Mouse (Mus musculus) myocyte (in vitro differentiated cells): ENCODE measurements at regions not wholly inside any gene's neighbourhood (a gene's known extent, or its start where the extent isn't known, plus 50 kb on each side); places are given as distances from the start of the nearest gene placed in this dataset.

Experiments used
- H3K27me3 ChIP-seq: one replicate; pipeline ENCODE4 v1.6.1; 2011; ENCODE audit not compliant: control insufficient read depth, insufficient read depth, insufficient read length
- H3K36me3 ChIP-seq: one replicate; pipeline ENCODE4 v1.6.1; 2011; ENCODE audit not compliant: control insufficient read depth, insufficient read depth
- H3K4me2 ChIP-seq: one replicate; pipeline ENCODE4 v1.6.1; 2011; ENCODE audit warnings: low read depth, control low read depth
- H3K4me3 ChIP-seq: one replicate; pipeline ENCODE4 v1.5.1; 2011; ENCODE audit warnings: mild to moderate bottlenecking, control low read depth, moderate library complexity
- H3K79me2 ChIP-seq: one replicate; pipeline ENCODE4 v1.6.1; 2011; ENCODE audit not compliant: control insufficient read depth, insufficient read depth
- H3ac ChIP-seq: one replicate; pipeline ENCODE4 v1.6.1; 2011; ENCODE audit not compliant: control insufficient read depth, insufficient read length
- CEBPB ChIP-seq: IDR thresholded peaks from 2 replicates; pipeline ENCODE4 v1.6.1; 2011; ENCODE audit warnings: mild to moderate bottlenecking, moderate library complexity; ENCODE audit not compliant: poor library complexity, insufficient read depth, severe bottlenecking
- E2F4 ChIP-seq: IDR thresholded peaks from one replicate; pipeline ENCODE4 v1.6.1; 2011; ENCODE audit warnings: mild to moderate bottlenecking, control low read depth, moderate library complexity; ENCODE audit not compliant: insufficient read depth
- MAX ChIP-seq: IDR thresholded peaks from one replicate; pipeline ENCODE4 v1.6.1; 2011; ENCODE audit warnings: low read depth, mild to moderate bottlenecking, control low read depth
- MYOD1 ChIP-seq, 3 experiments: IDR thresholded peaks; one replicate each; pipeline ENCODE4 v1.6.1; 2011; ENCODE audit warnings: control low read depth in 2 of 3, low read depth in 2 of 3, mild to moderate bottlenecking in 2 of 3, moderate library complexity in 1 of 3; ENCODE audit not compliant: insufficient read length in 2 of 3, control insufficient read depth in 1 of 3
- MYOG ChIP-seq, 3 experiments: IDR thresholded peaks; one replicate each; pipeline ENCODE4 v1.6.1; 2011; ENCODE audit warnings: control low read depth in 2 of 3, low read depth in 2 of 3, mild to moderate bottlenecking in 2 of 3; ENCODE audit not compliant: insufficient read length in 2 of 3, control insufficient read depth in 1 of 3, insufficient read depth in 1 of 3
- POLR2A ChIP-seq: IDR thresholded peaks from one replicate; pipeline ENCODE4 v1.6.1; 2011; ENCODE audit warnings: low read depth, mild to moderate bottlenecking, control low read depth, moderate library complexity; ENCODE audit not compliant: insufficient read length
- POLR2AphosphoS2 ChIP-seq: IDR thresholded peaks from one replicate; pipeline ENCODE4 v1.6.1; 2011; ENCODE audit warnings: low read depth, control low read depth; ENCODE audit not compliant: insufficient read length
- REST ChIP-seq: IDR thresholded peaks from one replicate; pipeline ENCODE4 v1.6.1; 2011; ENCODE audit warnings: mild to moderate bottlenecking, control low read depth, moderate library complexity; ENCODE audit not compliant: insufficient read depth, insufficient read length
- SRF ChIP-seq: IDR thresholded peaks from one replicate; pipeline ENCODE4 v1.6.1; 2011; ENCODE audit warnings: low read depth; ENCODE audit not compliant: control insufficient read depth, insufficient read length
- TCF12 ChIP-seq: IDR thresholded peaks from one replicate; pipeline ENCODE4 v1.6.1; 2011; ENCODE audit warnings: mild to moderate bottlenecking, control low read depth; ENCODE audit not compliant: poor library complexity, insufficient read depth, severe bottlenecking
- TCF3 ChIP-seq: IDR thresholded peaks from one replicate; pipeline ENCODE4 v1.6.1; 2011; ENCODE audit warnings: low read depth, control low read depth; ENCODE audit not compliant: insufficient read length
- USF1 ChIP-seq: IDR thresholded peaks from one replicate; pipeline ENCODE4 v1.6.1; 2011; ENCODE audit warnings: low read depth, mild to moderate bottlenecking, control low read depth, moderate library complexity

GRCm38 (mm10) chr12:16438717-16439116 lies 172.0 kb downstream of the Lpin1 start:
- Histone ChIP-seq H3ac (no peak overlapping the region), H3K4me2 (no peak overlapping the region)

DNA sequence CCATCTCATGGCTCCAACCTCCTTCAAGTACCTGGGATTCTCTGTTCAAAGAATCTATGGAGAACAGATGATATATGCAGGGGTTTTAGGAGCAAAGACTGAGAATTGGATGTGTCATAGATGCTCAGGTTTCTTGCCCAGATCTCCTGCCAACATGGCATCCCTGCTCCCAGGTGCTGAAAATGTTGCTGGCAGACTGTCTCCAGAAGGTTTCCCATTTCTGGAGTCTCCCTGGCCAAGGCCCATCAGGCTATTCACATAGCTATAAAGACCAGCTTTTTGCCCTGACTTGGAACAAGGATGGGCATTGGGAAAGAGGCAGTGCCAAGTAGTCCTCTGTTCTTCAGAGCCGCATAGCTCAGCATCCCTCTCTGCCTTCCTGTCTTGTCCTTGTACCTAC lies 173.8 kb downstream of the Lpin1 start:
- no peak for TF ChIP-seq MYOD1 (IDR thresholded peaks at IDR 0.05; ENCODE audit: control insufficient read depth in 1 of 3, insufficient read length in 2 of 3, low read depth in 2 of 3)
- no peak for TF ChIP-seq MAX
- TF ChIP-seq REST: no peak
- no peak for TF ChIP-seq TCF3
- no peak for TF ChIP-seq MYOG (IDR thresholded peaks at IDR 0.05; ENCODE audit: control insufficient read depth in 1 of 3, insufficient read depth in 1 of 3, insufficient read length in 2 of 3, low read depth in 2 of 3)
- TF ChIP-seq POLR2A: no peak
- Histone ChIP-seq H3ac (no peak overlapping the region), H3K4me2 (no peak overlapping the region), H3K79me2 (no peaks in the 10 kb centered on the region), H3K36me3 (no peaks in the 10 kb centered on the region), H3K4me3 (no peak overlapping the region), H3K27me3 (peaks cover 5% of the 10 kb centered on the region)

More at GRCm38 (mm10) chr12:16438717-16439116, 172.0 kb downstream of the Lpin1 start:
- no peak for TF ChIP-seq TCF3
- no peak for TF ChIP-seq MYOD1 (IDR thresholded peaks at IDR 0.05; ENCODE audit: control insufficient read depth in 1 of 3, insufficient read length in 2 of 3, low read depth in 2 of 3)
- no peak for TF ChIP-seq TCF12
- TF ChIP-seq MYOG (IDR thresholded peaks at IDR 0.05; ENCODE audit: control insufficient read depth in 1 of 3, insufficient read depth in 1 of 3, insufficient read length in 2 of 3, low read depth in 2 of 3): no peak
- no peak for TF ChIP-seq CEBPB
- no peak for TF ChIP-seq POLR2AphosphoS2
- TF ChIP-seq E2F4: no peak
- no peak for TF ChIP-seq REST
- no peak for TF ChIP-seq POLR2A
- no peak for TF ChIP-seq SRF
- no peak for TF ChIP-seq USF1
- no peak for TF ChIP-seq MAX
- peaks cover 5% of the 10 kb centered on the region for H3K27me3 ChIP-seq
- no peaks in the 10 kb centered on the region for H3K79me2 ChIP-seq
- H3K4me3 ChIP-seq: no peak overlapping the region
- no peaks in the 10 kb centered on the region for H3K36me3 ChIP-seq

- no peaks in the 10 kb centered on the region for H3K79me2 ChIP-seq
- TF ChIP-seq REST (no peak), POLR2AphosphoS2 (no peak), SRF (no peak), MYOG (IDR thresholded peaks at IDR 0.05; ENCODE audit: control insufficient read depth in 1 of 3, insufficient read depth in 1 of 3, insufficient read length in 2 of 3, low read depth in 2 of 3) (no peak), USF1 (no peak), MYOD1 (IDR thresholded peaks at IDR 0.05; ENCODE audit: control insufficient read depth in 1 of 3, insufficient read length in 2 of 3, low read depth in 2 of 3) (no peak), TCF12 (no peak), E2F4 (no peak), POLR2A (no peak)
- H3K36me3 ChIP-seq: no peaks in the 10 kb centered on the region
- no peak overlapping the region for H3K4me2 ChIP-seq
- no peak overlapping the region for H3ac ChIP-seq
- H3K27me3 ChIP-seq: peaks cover 5% of the 10 kb centered on the region
- H3K4me3 ChIP-seq: no peak overlapping the region
Observed at GRCm38 (mm10) chr12:16436255-16436654, 174.5 kb downstream of the Lpin1 start.

- peaks cover 5% of the 10 kb centered on the region for H3K27me3 ChIP-seq
- H3ac ChIP-seq: no peak overlapping the region
- no peak overlapping the region for H3K4me3 ChIP-seq
- no peaks in the 10 kb centered on the region for H3K36me3 ChIP-seq
- TF ChIP-seq CEBPB (no peak), MAX (no peak), E2F4 (no peak), POLR2A (no peak), POLR2AphosphoS2 (no peak), REST (no peak), TCF3 (no peak), USF1 (no peak), TCF12 (no peak), MYOD1 (IDR thresholded peaks at IDR 0.05; ENCODE audit: control insufficient read depth in 1 of 3, insufficient read length in 2 of 3, low read depth in 2 of 3) (no peak), MYOG (IDR thresholded peaks at IDR 0.05; ENCODE audit: control insufficient read depth in 1 of 3, insufficient read depth in 1 of 3, insufficient read length in 2 of 3, low read depth in 2 of 3) (no peak), SRF (no peak)
- no peak overlapping the region for H3K4me2 ChIP-seq
- no peaks in the 10 kb centered on the region for H3K79me2 ChIP-seq
Observed at GRCm38 (mm10) chr12:16434739-16435138, 176.0 kb downstream of the Lpin1 start.

- Histone ChIP-seq H3K4me2 (no peak overlapping the region), H3ac (no peak overlapping the region), H3K4me3 (no peak overlapping the region), H3K79me2 (no peaks in the 10 kb centered on the region), H3K27me3 (peaks cover 5% of the 10 kb centered on the region), H3K36me3 (no peaks in the 10 kb centered on the region)
- TF ChIP-seq REST (no peak), MAX (no peak), POLR2AphosphoS2 (no peak), POLR2A (no peak), MYOD1 (IDR thresholded peaks at IDR 0.05; ENCODE audit: control insufficient read depth in 1 of 3, insufficient read length in 2 of 3, low read depth in 2 of 3) (no peak), SRF (no peak)
Observed at GRCm38 (mm10) chr12:16434225-16434624, 176.5 kb downstream of the Lpin1 start.
